Mouse (Mus musculus) limb, embryonic 11.5 days (tissue): ENCODE measurements around the gene Prkg1. TPM values are rescaled to one million over a fixed set of nuclear protein-coding genes. Genes with fewer than 3 reads are reported as not detected.
A peak's percentile ranks its signal among the peaks of the same experiment; 100 is the strongest.

Experiments
- ATAC-seq: fragments of 200-750 bp; cut with Nextera tagmentation; 2 replicates; pipeline ENCODE4 v1.8.0; 2017; ENCODE audit warnings: low read depth; ENCODE audit not compliant: insufficient number of reproducible peaks, low FRiP score, low TSS enrichment
- DNase-seq: peaks from one replicate; pipeline ENCODE4 v3.0.0-alpha.2; 2015; ENCODE audit warnings: low spot score
- H3K27ac ChIP-seq: fragments of 300-500 bp; sonication (generic); replicated peaks from 2 replicates; pipeline ENCODE4 v1.5.1; 2014; ENCODE audit warnings: low read depth, mild to moderate bottlenecking, low read length
- H3K27me3 ChIP-seq: fragments of 300-500 bp; sonication (generic); 2 replicates; pipeline ENCODE4 v1.6.1; 2014; ENCODE audit warnings: mild to moderate bottlenecking, low read length, mixed read lengths; ENCODE audit not compliant: control insufficient read depth, insufficient read depth
- H3K36me3 ChIP-seq: fragments of 300-500 bp; sonication (generic); 2 replicates; pipeline ENCODE4 v1.6.1; 2014; ENCODE audit warnings: mild to moderate bottlenecking, low read length, moderate library complexity, mixed read lengths; ENCODE audit not compliant: control insufficient read depth, insufficient read depth
- H3K4me1 ChIP-seq: fragments of 300-500 bp; sonication (generic); 2 replicates; pipeline ENCODE4 v1.6.1; 2014; ENCODE audit warnings: low read length, mixed read lengths; ENCODE audit not compliant: control insufficient read depth, insufficient read depth
- H3K4me2 ChIP-seq: fragments of 300-500 bp; sonication (generic); 2 replicates; pipeline ENCODE4 v1.6.1; 2014; ENCODE audit warnings: low read depth, mild to moderate bottlenecking, moderate library complexity; ENCODE audit not compliant: severe bottlenecking
- H3K4me3 ChIP-seq: fragments of 300-500 bp; sonication (generic); 2 replicates; pipeline ENCODE4 v1.5.1; 2014; ENCODE audit warnings: low read depth, low read length
- H3K9ac ChIP-seq: fragments of 300-500 bp; sonication (generic); 2 replicates; pipeline ENCODE4 v1.6.1; 2014; ENCODE audit warnings: mild to moderate bottlenecking, low read length
- H3K9me3 ChIP-seq: fragments of 300-500 bp; sonication (generic); 2 replicates; pipeline ENCODE4 v1.6.1; 2016; ENCODE audit warnings: low read length; ENCODE audit not compliant: control insufficient read depth
- WGBS: fragments of 180-500 bp; shearing (Covaris S2); extraction: QIAGEN DNeasy Blood & Tissue Kit; methylation state at CpG from one replicate; pipeline ENCODE4 v1.1.7; 2014; 5-methylcytosine and 5-hydroxymethylcytosine counted together
- polyA plus RNA-seq: library from polyadenylated mRNA; unstranded; fragments of >200 nt; fragmentation: Nextera tagmentation; extraction: Ambion mirVana; gene quantifications from 2 replicates; pipeline ENCODE4 v1.2.1, GENCODE M21; 2014

The Prkg1 gene
- polyA plus RNA-seq, 1 experiment from 2014 or later: 2.1 TPM

- H3K4me1 ChIP-seq: no peaks in the 10 kb centered on the region
- ATAC-seq (no peak), DNase-seq (no peak)
- H3K27ac ChIP-seq: no peak overlapping the region
- H3K27me3 ChIP-seq: no peaks in the 10 kb centered on the region
- no peak overlapping the region for H3K9ac ChIP-seq
- H3K4me2 ChIP-seq: no peak overlapping the region
- H3K36me3 ChIP-seq: no peaks in the 10 kb centered on the region
- WGBS: 92% methylated on average over 4 of the region's 4 CpGs
- H3K4me3 ChIP-seq: no peak overlapping the region
- no peaks in the 10 kb centered on the region for H3K9me3 ChIP-seq
Measured at GRCm38 (mm10) chr19:31710336-31710735, 54.5 kb downstream of the Prkg1 start.

- no peak for DNase-seq
- no peak overlapping the region for H3K9ac ChIP-seq
Measured at GRCm38 (mm10) chr19:31703991-31704390, 60.8 kb downstream of the Prkg1 start.

DNA sequence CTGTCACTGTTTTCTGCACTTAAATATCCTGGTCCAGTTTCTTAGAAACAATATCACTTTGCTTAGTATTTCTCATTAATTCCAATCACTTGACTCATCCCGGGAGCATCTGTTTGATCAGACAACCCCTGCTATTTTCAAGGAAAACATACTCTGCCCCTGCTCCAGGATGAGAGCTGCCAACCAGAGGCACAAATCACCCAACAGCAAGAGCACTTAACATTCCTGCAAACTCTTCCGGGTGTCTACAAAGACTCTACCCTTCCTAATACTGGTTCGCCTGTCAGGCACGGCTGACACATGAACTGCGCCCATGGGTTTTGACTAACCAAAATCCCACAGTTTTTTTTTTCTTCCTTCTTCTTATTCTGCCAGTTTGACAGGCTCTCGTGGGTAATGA is 65.9 kb downstream of the Prkg1 start:
- no peaks in the 10 kb centered on the region for H3K4me1 ChIP-seq
- no peak overlapping the region for H3K4me2 ChIP-seq
- no peak overlapping the region for H3K4me3 ChIP-seq
- no peak for DNase-seq
- no peak overlapping the region for H3K27ac ChIP-seq
- H3K9me3 ChIP-seq: no peaks in the 10 kb centered on the region
- H3K9ac ChIP-seq: no peak overlapping the region
- no peaks in the 10 kb centered on the region for H3K27me3 ChIP-seq
- ATAC-seq: no peak
- 69% methylated on average over 6 of the region's 6 CpGs for WGBS
- H3K36me3 ChIP-seq: no peaks in the 10 kb centered on the region

More at GRCm38 (mm10) chr19:31703991-31704390, 60.8 kb downstream of the Prkg1 start:
- Histone ChIP-seq H3K27ac (no peak overlapping the region), H3K4me3 (no peak overlapping the region), H3K27me3 (no peaks in the 10 kb centered on the region), H3K4me2 (no peak overlapping the region), H3K4me1 (no peaks in the 10 kb centered on the region), H3K9me3 (no peaks in the 10 kb centered on the region), H3K36me3 (no peaks in the 10 kb centered on the region)
- no peak for ATAC-seq

DNA sequence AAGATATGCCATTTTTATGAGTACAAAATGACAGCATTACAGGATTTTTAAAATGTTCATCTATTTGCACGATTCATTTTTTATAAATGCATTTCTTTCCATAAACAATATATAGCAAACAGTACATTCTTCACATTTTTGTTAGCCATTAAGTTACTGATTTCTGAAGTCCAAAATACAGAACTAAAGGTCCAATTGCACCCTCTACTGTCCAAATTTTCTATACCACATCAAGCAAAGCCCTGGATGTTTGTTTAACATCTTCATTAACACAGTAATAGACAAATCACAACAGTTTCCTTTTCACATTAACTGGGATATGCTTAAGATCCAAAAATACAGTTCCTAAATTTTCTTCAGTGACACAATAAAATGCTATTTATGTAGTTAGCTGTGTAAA is 84.0 kb downstream of the Prkg1 start:
- Histone ChIP-seq H3K4me3 (no peak overlapping the region), H3K4me1 (no peaks in the 10 kb centered on the region), H3K4me2 (no peak overlapping the region), H3K36me3 (no peaks in the 10 kb centered on the region), H3K9ac (no peak overlapping the region), H3K9me3 (no peaks in the 10 kb centered on the region), H3K27ac (no peak overlapping the region), H3K27me3 (no peaks in the 10 kb centered on the region)
- no peak for DNase-seq
- WGBS: 38% methylated on average over 1 of the region's 1 CpGs
- no peak for ATAC-seq

- Histone ChIP-seq H3K36me3 (no peaks in the 10 kb centered on the region), H3K4me3 (no peak overlapping the region), H3K4me1 (no peaks in the 10 kb centered on the region), H3K27me3 (no peaks in the 10 kb centered on the region), H3K9me3 (no peaks in the 10 kb centered on the region), H3K9ac (no peak overlapping the region), H3K27ac (no peak overlapping the region), H3K4me2 (no peak overlapping the region)
- ATAC-seq: no peak
- 36% methylated on average over 5 of the region's 5 CpGs for WGBS
- no peak for DNase-seq
Measured at GRCm38 (mm10) chr19:31678324-31678723, 86.5 kb downstream of the Prkg1 start.

- H3K9ac ChIP-seq: no peak overlapping the region
- no peak overlapping the region for H3K4me3 ChIP-seq
- no peaks in the 10 kb centered on the region for H3K4me1 ChIP-seq
- no peaks in the 10 kb centered on the region for H3K27me3 ChIP-seq
- WGBS: 75% methylated on average over 5 of the region's 5 CpGs
- H3K36me3 ChIP-seq: no peaks in the 10 kb centered on the region
- H3K9me3 ChIP-seq: no peaks in the 10 kb centered on the region
- H3K27ac ChIP-seq: no peak overlapping the region
- H3K4me2 ChIP-seq: no peak overlapping the region
- ATAC-seq: no peak
- DNase-seq: no peak
Measured at GRCm38 (mm10) chr19:31671726-31672125, 93.1 kb downstream of the Prkg1 start.

DNA sequence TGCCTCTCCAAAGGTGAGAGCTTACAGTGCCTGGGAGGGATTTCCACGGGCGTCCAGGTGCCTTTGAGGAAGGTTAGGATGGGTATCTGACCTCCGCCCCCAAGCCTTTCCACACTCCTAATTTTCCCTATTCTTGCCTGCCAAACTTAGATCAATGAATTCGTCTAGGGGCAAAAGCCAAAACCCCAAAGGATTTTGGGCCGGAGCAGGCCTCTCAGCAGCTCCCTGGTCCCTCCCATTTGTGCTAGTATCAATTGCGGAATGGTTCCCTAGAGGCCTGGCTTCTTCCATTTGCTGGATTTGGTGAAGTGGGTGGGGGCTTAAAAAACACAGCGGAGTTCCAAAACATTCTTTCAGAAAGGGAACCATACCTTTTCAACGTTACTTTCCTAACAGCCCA is 99.8 kb downstream of the Prkg1 start:
- ATAC-seq: no peak
- H3K27ac ChIP-seq: no peak overlapping the region
- no peak for DNase-seq

DNA sequence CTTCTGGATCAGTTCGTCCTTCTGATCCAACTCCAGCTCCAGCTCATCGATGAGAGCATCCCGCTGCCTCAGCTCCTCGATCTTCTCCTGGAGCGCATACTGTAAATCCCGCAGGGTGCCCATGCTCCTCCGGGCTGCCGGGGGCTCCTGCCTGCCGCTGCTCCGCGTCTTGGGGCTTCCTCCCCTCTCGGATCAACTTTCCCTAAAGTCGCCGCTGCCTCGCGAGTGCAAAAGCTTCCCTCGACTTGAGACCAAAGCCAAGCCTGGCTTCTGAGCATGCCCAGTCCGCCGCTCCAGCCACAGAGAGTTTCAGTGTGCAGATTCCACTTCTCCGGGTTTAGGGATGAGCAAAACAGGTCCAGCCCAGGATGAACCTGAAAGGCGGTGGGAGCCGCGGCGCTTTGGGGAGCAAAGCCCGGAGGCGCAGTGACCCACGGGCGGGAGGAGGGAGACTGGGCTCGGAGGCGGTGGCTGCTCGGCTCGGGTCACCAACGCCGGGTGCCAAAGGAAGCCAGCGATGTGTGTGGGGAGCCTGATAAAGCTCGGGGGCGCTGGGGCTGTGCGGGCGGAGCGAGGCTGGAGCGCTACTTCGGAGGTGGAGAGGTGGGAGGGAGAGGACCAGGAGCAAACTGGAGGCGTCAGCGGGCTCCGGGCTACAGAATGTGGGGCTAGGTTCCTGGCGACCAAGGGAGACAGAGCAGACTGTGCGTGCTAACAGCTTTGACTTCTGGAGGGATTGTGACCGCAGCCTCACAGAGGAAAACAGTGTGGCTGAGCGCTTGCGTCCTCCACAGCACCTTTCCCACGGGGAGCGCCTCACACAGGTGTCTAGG is 100.5 kb downstream of the Prkg1 start:
- under 1% methylated on average over 51 of the region's 52 CpGs for WGBS

More for the DNA sequence above, 99.8 kb downstream of the Prkg1 start:
- WGBS: 4% methylated on average over 8 of the region's 8 CpGs
- Histone ChIP-seq H3K27me3 (no peaks in the 10 kb centered on the region), H3K4me1 (no peaks in the 10 kb centered on the region; the same call in 1 of the 2 replicates), H3K4me3 (peak overlapping the region; percentile 56), H3K4me2 (peak overlapping the region; percentile 90), H3K9ac (0 out of 2 replicates have a peak overlapping the region, but pooled peaks have one; percentile 66), H3K9me3 (no peaks in the 10 kb centered on the region), H3K36me3 (no peaks in the 10 kb centered on the region)

More for the DNA sequence above, 100.5 kb downstream of the Prkg1 start:
- DNase-seq (peak; percentile 81), ATAC-seq (peak; percentile 78)
- H3K9me3 ChIP-seq: no peaks in the 10 kb centered on the region
- H3K27me3 ChIP-seq: no peaks in the 10 kb centered on the region
- no peak overlapping the region for H3K27ac ChIP-seq
- peak overlapping the region; percentile 56 for H3K4me3 ChIP-seq
- H3K36me3 ChIP-seq: no peaks in the 10 kb centered on the region
- H3K9ac ChIP-seq: peak overlapping the region; percentile 66
- no peaks in the 10 kb centered on the region; the same call in 1 of the 2 replicates for H3K4me1 ChIP-seq
- peak overlapping the region; percentile 90 for H3K4me2 ChIP-seq
